Mouse (Mus musculus) CD4-positive, CD25-positive, alpha-beta regulatory T cell, adult 2 months (primary cell): ENCODE measurements around the gene Gpr176.

Experiments
- DNase-seq: peaks from one replicate; pipeline ENCODE4 v3.0.0-alpha.2; 2012; ENCODE audit warnings: low read depth, low spot score

Gpr176 gene

GRCm38 (mm10) chr2:118372901-118373571, at the start of gene Gpr176:
TSS of gene Gpr176 (minus strand) at chr2:118373419.
- peak; percentile 64 for DNase-seq

- DNase-seq, result no peak
Observed at GRCm38 (mm10) chr2:118422385-118422784, 49.2 kb upstream of the Gpr176 start.

- DNase-seq, result no peak
Observed at GRCm38 (mm10) chr2:118421951-118422350, 48.7 kb upstream of the Gpr176 start.

DNA sequence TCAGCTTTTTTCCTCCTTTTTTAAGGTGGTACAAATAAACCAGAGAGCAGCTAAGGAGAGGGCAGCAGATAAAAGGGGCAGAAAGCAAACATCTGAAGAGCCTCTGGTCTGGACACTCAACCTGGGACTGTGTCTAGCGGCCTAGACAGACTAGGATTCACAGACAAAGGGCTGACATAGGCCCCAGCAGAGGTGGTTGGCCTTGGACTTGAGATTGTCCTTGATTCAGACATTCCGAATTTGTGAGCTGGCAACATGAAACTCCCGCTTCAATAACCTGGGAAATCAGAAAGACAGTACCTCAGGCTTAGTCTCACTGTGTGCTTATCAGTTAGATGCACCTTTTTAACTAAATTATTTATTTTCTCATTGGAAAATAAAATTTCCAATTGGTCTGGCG, 44.9 kb upstream of the Gpr176 start:
- no peak for DNase-seq

DNA sequence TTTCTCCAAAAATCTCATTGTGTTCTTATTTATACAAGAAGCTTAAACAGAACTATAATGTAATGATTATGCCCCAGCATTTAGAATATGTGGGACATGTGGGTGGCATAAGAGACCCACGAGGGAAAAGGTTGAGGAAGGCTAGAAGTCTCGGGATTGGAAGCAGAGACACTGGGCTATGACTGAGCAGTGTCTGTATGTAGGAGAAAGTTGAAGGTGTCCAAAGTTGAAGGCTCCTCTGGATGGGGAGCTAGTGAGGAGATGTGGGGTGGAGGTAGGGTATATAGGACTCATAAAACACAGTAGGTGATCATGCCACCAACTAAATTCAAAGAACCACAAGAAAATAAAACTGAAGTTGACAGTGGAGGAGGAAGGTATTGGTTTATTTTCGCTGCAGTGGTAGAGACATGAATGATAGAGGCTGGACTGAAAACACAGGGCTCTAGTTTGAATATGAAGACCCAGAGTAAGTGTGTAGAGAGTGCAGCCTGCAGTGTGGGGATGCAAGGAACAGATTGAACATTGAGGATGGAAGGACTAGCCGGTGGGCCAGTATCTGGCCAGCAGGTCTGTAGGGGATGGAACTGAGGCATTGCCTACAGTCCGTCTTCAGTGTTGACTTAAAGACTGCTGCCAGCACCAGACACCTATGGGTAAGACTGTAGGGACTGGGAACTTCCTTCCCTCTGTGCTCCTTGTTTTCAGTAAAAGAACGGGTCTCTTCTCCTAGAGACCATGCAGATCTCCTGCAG, 42.6 kb upstream of the Gpr176 start:
- no peak for DNase-seq

- DNase-seq, result no peak
Observed at GRCm38 (mm10) chr2:118412821-118413220, 39.6 kb upstream of the Gpr176 start.

- DNase-seq, result no peak
Observed at GRCm38 (mm10) chr2:118408336-118408895, 35.2 kb upstream of the Gpr176 start.

- DNase-seq, result no peak
Observed at GRCm38 (mm10) chr2:118406811-118407210, 33.6 kb upstream of the Gpr176 start.

- DNase-seq, result no peak
Observed at GRCm38 (mm10) chr2:118405568-118405967, 32.3 kb upstream of the Gpr176 start.

- no peak for DNase-seq
Observed at GRCm38 (mm10) chr2:118404336-118404735, 31.1 kb upstream of the Gpr176 start.

DNA sequence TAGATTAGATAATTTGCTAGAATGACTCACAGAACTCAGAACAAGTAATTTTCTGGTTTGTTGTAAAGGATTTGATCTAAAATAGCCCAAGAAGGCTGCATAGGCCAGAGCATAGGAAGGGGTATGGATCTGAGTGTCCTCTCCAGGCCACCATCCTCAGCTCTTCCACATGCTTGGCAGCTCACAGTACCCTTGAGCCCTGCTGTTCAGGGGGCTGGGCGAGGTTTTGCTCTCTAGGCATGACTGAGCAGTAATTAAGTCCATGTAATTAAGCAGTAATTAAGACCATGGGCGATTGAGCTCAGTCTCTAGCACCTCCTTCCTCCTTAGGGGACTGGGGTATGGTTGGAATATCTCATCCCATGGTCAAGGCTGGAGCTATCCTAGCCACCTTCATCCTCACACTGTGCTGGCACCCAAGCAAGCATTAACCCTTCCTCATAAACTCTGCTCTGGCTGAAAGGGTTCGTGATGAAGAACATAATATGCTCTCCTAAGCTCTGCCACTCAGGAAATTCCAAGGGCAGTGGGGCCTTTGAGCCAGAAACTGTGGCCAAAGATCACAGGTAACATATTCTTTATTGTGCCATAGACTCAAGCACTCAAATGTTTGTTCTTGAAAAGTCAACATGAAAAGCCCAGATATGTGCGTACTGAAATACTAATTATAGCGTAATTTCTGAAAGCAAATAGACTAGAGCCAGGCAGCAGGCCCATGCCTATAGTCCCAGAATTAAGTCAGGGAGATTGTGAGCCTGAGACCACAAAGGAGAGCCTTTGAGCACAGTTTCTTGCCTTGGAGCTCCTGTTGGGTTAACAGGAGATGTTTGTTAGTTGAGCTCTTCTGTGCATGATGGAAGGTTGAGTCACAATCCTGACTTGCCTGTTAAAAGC, 28.9 kb upstream of the Gpr176 start:
- DNase-seq, result no peak

GRCm38 (mm10) chr2:118399751-118400150, 26.5 kb upstream of the Gpr176 start:
- no peak for DNase-seq

- no peak for DNase-seq
Observed at GRCm38 (mm10) chr2:118391201-118391600, 18.0 kb upstream of the Gpr176 start.

GRCm38 (mm10) chr2:118390072-118390471, 16.9 kb upstream of the Gpr176 start:
- no peak for DNase-seq

GRCm38 (mm10) chr2:118389569-118389968, 16.4 kb upstream of the Gpr176 start:
- no peak for DNase-seq

- DNase-seq, result peak; percentile 100
Observed at GRCm38 (mm10) chr2:118388341-118389335, 15.4 kb upstream of the Gpr176 start, which contains the start of gene Eif2ak4. TSS of gene Eif2ak4 (plus strand) at chr2:118388618.

GRCm38 (mm10) chr2:118383387-118383786, 10.2 kb upstream of the Gpr176 start:
- DNase-seq, result no peak

- no peak for DNase-seq
Observed at GRCm38 (mm10) chr2:118379756-118380155, 6.5 kb upstream of the Gpr176 start.

- DNase-seq, result no peak
Observed at GRCm38 (mm10) chr2:118375931-118376330, 2.7 kb upstream of the Gpr176 start.

- DNase-seq, result no peak
Observed at GRCm38 (mm10) chr2:118375522-118375921, 2.3 kb upstream of the Gpr176 start.
